Mouse (Mus musculus): Measurements from ENCODE around the gene Ppfia4.

Ppfia4 gene

GRCm38 (mm10) chr1:134332770-134333271 is at the start of gene Ppfia4:
TSS of gene Ppfia4 (minus strand) at chr1:134332928.
- peak; percentile 78 for DNase-seq (ENCODE audit: low spot score in 2 of 2)

DNA sequence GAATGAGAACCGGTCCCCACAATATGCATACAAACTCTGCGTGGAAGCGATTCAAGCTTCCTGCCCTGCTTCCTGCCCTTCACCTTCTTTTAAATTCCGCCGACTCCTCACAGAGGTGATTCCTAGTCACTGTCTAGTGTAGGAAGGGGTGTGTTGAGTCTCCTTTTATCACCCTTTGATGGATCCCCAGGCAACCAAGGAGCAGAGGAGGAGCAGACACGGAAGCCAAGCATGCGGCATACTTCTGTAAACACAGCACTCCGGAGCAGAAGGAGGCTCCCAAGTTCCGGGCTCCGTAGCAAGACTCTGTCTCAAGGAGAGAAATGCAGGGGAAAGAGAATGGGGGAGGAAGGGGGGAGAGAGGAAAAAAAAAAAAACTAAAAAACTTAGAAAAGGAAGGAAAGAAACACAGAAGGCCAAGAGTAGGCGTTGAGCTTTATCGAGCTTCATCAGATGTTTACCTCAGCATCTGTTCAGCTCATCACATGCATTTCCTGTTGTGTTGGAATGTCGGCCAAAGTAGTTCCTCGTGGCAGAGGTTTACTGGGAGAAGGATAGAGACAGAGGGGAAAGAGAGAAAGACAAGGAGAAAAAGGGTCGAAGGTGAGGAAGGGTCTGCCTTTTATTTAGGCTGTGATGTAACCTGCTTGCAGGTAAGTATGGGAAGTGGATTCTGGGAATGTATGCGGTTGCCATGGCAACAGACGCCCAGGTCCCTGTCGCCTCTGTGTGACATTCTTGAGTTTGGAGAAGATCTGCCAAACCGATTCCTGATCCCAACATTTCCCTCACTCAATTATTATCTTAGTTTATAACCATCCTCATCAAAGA is 49.3 kb upstream of the Ppfia4 start:
- DNase-seq (ENCODE audit: low spot score in 2 of 2) = no peak

DNA sequence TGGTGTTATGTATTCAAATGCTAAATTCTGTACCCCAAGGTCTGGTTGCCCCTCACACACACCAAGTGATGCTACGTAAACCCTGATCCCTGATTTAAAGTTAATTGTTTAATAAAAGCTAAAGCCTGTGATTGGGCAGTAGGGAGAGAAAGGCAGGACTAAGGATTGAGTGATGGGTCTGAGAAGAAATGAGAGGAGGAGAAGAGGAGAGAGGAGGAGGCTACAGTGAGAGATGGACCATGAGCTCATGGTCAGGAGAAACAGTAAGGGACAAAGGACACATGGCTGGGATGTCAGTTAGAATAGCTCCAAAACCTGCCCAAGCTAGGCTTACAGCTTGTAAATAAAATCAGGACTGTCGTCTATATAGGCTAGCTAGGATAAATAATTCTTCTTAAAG is 48.3 kb upstream of the Ppfia4 start:
- no peak for DNase-seq (ENCODE audit: low spot score in 2 of 2)

- no peak for DNase-seq (ENCODE audit: low spot score in 2 of 2)
Measured at GRCm38 (mm10) chr1:134374124-134374523, 41.4 kb upstream of the Ppfia4 start.

DNA sequence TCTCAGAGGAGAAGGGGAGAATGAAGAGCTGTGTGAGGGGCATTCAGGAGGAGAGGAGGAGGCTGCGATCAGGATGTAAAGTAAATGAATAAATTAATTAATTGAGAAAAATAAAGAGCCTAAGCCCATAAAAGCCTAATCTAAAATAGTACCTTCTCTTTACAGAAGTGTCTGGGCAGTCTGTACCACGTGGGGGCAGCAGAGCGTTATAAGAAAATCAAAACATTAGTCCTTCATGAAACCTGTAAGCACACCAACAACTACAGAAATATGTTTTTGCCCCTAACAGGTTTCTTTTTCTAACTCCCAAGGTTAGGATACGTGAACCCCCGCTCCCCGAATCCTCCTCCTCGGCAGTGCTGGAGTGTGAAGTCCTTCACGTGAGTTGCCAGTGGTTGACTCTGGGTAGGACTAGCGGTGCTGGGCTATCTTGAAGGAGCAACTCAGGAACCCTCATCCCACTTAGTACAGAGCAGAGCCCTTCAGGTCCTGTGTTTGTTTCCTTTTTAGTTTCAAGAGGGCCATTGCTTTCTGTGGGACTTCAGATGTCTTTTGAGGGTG is 36.1 kb upstream of the Ppfia4 start:
- peak; percentile 17 to 49 for DNase-seq (ENCODE audit: low spot score in 2 of 2)

DNA sequence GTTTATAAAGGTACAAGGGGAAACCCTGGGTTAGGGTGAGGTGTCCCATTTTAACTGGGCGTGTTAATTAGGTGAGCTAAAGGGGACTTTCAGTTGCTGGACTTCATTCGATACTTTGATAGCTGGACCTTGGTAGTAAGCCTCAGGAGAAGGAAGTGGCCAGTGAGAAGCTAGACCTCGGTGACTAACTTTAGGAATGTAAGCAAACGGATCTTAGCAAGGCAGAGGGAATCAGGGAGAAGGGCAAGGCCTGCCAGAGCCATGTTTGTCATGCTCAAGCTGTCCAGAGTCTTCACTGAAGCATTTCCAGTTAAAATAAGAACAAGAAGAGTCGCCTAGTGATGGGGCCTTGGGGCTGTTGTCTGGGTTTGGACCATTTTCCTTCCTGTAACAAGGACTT is 32.8 kb upstream of the Ppfia4 start:
- no peak for DNase-seq (ENCODE audit: low spot score in 2 of 2)

- no peak for DNase-seq (ENCODE audit: low spot score in 2 of 2)
Measured at GRCm38 (mm10) chr1:134363194-134363593, 30.5 kb upstream of the Ppfia4 start.

DNA sequence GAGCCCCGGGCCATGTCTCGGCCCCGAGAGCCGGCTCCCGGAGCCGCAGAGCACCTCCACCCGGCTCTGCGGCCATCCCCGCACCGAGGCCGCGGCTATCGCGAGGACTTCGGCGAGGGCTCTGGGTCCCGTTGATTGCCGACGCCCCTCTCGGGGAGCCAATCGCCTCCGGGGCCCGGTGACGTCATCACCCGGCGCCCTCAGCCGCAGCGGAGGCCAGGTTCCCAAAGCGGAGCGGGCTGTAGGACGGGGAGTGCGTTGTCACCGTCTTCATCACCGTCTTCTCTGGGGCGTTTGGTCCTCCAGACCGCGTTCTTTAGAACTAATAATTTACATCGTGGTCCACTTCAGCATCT is 29.1 kb upstream of the Ppfia4 start, which contains the start of gene Tmem183a:
Tmem183a (minus strand) TSS at position 123 of the 356 bp plus-strand sequence.
- DNase-seq (ENCODE audit: low spot score in 2 of 2) = peak; percentile 92

- DNase-seq (ENCODE audit: low spot score in 2 of 2) = no peak
Measured at GRCm38 (mm10) chr1:134361195-134361856, 28.6 kb upstream of the Ppfia4 start.

DNA sequence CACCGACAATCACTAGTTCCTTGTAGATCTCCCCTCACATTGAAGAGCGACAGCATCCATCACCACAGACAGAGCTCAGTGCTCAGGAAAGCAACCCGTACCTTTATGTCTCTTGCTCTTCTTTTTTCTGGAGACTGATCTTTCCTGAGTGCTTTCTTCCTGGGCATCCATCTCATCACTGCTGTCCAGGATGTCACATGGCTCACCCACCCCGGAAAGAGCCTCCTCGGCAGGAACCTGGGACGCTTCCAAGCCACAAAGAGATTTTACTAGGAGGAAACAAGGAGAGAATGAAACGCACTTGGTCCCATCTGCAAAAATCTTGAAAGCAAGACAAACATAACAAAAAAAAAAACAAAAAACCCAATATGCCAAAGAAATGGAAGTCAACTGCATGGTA is 27.9 kb upstream of the Ppfia4 start:
- no peak for DNase-seq (ENCODE audit: low spot score in 2 of 2)

- no peak for DNase-seq (ENCODE audit: low spot score in 2 of 2)
Measured at GRCm38 (mm10) chr1:134357461-134357860, 24.7 kb upstream of the Ppfia4 start.

DNA sequence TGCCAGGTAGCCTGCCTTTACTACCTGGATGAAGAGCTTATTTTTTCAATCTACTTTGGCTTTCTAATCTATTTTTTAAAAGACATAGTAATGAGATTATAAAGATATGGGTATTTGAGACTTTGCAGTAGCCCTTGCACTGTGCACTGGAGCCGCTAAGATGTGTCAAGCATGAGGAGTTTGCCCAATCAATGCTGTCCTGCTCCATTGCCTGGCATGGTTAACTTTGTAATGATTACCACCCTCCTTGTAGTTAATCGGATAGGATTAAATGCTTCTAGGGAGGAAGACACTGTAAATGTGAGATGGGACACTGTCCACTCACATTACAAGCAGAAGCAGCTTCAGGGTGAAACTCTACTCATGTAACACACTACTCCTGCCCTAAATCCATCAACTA is 20.6 kb upstream of the Ppfia4 start:
- DNase-seq (ENCODE audit: low spot score in 2 of 2) = no peak

DNA sequence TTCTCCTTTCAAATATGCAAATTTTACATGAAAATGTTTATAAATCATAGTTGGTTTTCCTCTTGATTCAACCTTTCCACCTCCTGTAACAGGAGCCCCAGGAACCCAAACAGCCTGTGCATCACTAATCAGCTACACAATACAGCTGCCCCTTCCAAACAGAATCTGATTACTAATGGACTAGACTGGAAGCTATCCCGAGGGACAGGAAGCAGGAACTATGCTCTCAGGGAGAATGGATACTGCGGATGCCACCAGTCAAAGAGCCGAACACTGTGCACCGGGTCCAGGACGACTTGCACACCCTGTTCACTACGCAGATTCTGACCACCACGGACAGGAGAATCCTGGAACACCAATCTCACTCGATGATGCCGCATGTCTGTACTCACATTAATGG is 15.1 kb upstream of the Ppfia4 start:
- no peak for DNase-seq (ENCODE audit: low spot score in 2 of 2)

- DNase-seq (ENCODE audit: low spot score in 2 of 2) = no peak
Measured at GRCm38 (mm10) chr1:134345075-134345474, 12.3 kb upstream of the Ppfia4 start.

DNA sequence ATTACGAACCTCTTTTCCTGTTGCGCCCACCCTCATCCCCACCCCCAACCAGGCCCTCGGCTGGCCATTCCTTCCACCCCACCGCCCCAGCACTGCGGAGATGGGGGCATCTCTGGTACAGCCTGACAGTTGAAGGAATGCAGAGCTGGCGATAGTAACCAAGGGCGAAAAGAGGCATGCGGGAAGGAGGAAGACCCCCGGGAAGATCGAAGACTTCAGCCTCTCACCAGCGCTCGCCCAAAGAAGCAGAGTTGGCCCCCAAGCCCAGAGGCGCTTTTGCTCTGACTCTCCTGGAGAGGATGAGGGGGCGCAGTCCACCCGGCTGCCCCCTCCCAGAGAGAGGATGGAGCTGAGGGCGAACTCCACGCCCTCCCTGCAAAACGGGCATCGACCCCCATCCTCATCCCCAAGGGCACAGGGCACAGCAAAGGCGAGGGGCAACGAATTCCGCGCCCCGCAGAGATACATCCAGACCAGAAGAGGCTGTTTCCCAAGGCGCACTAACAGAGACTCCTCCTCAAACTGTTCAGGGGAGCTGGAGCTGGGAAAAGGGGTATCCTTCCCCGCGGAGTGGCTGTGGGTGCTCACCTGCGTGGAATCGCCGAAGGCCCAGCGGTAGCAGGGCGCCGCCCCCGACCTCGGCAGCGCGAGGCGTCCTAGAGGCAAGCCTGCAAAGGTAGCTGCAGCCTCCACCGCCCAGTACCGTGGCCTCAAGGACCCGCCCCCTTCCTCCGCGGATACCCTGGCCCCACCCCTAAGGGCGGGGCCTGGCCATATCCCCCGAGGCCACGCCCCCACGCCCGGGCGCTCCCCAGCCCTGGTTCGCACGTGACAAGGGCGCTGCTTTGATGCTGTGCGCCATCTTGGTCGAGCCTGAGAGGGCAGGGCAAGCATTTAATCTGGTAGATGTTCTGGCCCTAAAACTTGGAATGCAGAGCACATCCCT is 11.6 kb upstream of the Ppfia4 start:
- DNase-seq (ENCODE audit: low spot score in 2 of 2) = peak; percentile 78 to 86

GRCm38 (mm10) chr1:134343567-134343966 is 10.8 kb upstream of the Ppfia4 start:
- no peak for DNase-seq (ENCODE audit: low spot score in 2 of 2)

DNA sequence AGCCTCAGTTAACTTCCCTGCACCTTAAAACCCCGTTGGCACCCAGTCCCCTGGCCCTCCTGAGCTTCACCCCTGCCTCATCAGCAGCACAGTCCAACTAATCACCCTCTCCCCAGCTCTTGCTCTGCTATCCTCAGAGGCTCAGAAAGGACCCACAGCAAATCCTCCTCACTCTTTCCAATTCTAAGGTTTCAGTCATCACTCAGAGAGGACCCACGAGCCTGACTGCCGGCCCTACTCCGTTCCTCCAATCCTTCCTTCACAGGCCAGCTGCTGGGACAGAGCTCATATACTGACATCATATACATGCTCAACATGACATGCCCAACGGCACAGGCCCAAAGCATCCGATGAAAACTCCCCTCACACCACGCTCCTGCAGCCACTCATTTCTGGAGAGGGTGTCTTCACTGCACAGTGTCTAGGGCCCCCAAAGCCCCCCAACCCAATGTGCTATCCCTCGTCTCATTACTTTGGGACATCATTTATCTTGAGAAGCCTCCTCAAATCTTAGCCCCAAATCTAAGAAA is 10.1 kb upstream of the Ppfia4 start:
- DNase-seq (ENCODE audit: low spot score in 2 of 2) = no peak

DNA sequence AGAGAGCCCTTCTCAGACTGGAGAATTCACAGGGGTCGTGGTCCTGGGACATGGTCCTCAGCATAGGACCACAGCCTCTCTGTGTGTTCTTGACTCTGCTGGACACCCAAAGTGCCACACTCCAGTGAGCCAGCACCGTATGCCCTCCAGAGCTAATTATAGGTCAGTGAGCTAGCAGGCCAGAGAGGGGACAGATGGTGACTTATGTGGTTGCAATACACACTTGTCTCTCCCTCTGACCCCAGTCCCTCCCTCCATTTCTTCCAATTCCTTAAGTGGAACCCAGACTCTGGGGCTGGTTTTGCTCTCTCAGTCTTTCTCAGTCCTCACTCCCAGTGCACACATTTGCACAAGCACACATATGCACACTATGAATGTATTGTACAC is 9.5 kb upstream of the Ppfia4 start:
- no peak for DNase-seq (ENCODE audit: low spot score in 2 of 2)

GRCm38 (mm10) chr1:134341641-134342277 is 9.0 kb upstream of the Ppfia4 start:
- no peak for DNase-seq (ENCODE audit: low spot score in 2 of 2)

GRCm38 (mm10) chr1:134339757-134340619 is 7.3 kb upstream of the Ppfia4 start:
- DNase-seq (ENCODE audit: low spot score in 2 of 2) = no peak
